Comparison of ENCODE assay signal across 11 mouse cellular contexts in genomic region chr7:141217343-141218013, GRCm38 (mm10). TPM values are rescaled to one million over a fixed set of nuclear protein-coding genes. Genes with fewer than 3 reads are reported as not detected.
DNase-seq lines count a peak whose midpoint lies in the region; ATAC-seq and TF ChIP-seq lines count a peak whose summit lies in the region.
"Had no signal": no experiment of that assay in that cellular context is flagged by ENCODE, and none has a peak within 500 bp of the region (broad histone marks: within the 10 kb centered on the region; RNA-seq: fewer than 3 reads in every experiment).

No protein-coding gene starts in this region.

- H3K36me3 ChIP-seq in heart, embryonic 12.5 days = 0 out of 2 replicates have a peak, but pooled peaks cover 3% of the 10 kb centered on the region
- no peaks in the 10 kb centered on the region; the same call in 1 of the 2 replicates for H3K36me3 ChIP-seq in lung, embryonic 16.5 days (ENCODE audit: control insufficient read depth, insufficient read depth, low read length)
- peaks cover 19% of the 10 kb centered on the region for H3K36me3 ChIP-seq in intestine, embryonic 14.5 days (ENCODE audit: control insufficient read depth, insufficient read depth, low read length)
- peaks cover 21% of the 10 kb centered on the region for H3K36me3 ChIP-seq in small intestine, adult 2 months (ENCODE audit: control insufficient read depth, insufficient read depth, low read length)
- H3K36me3 ChIP-seq: hindbrain, embryonic 15.5 days had no signal

- H3K9ac ChIP-seq in heart, embryonic 12.5 days = 0 out of 2 replicates have a peak overlapping the region, but pooled peaks have one; percentile 9
- H3K9ac ChIP-seq in lung, embryonic 16.5 days (ENCODE audit: low read length) = peak overlapping the region; percentile 77
- no peak overlapping the region for H3K9ac ChIP-seq in intestine, embryonic 14.5 days (ENCODE audit: low read length)
- H3K9ac ChIP-seq: hindbrain, embryonic 15.5 days had no signal

- H3K27me3 ChIP-seq in heart, embryonic 12.5 days (replicated peaks) = 0 out of 2 replicates have a peak, but pooled peaks cover 3% of the 10 kb centered on the region
- H3K27me3 ChIP-seq in lung, embryonic 16.5 days (ENCODE audit: control insufficient read depth, insufficient read depth, low read depth, low read length) = no peaks in the 10 kb centered on the region
- no peaks in the 10 kb centered on the region for H3K27me3 ChIP-seq in intestine, embryonic 14.5 days (replicated peaks; ENCODE audit: control insufficient read depth, insufficient read depth, low read length)
- H3K27me3 ChIP-seq in small intestine, adult 2 months (ENCODE audit: control insufficient read depth, insufficient read depth, low read length) = no peaks in the 10 kb centered on the region
- H3K27me3 ChIP-seq: hindbrain, embryonic 15.5 days; midbrain, embryonic 13.5 days had no signal

- no peak for TF ChIP-seq POLR2A in small intestine, adult 2 months (IDR thresholded peaks at IDR 0.05; ENCODE audit: low read depth, low read length)

- WGBS in heart, embryonic 12.5 days = 88% methylated on average over 17 of the region's 17 CpGs
- 91% methylated on average over 17 of the region's 17 CpGs for WGBS in lung, embryonic 16.5 days
- 87% methylated on average over 17 of the region's 17 CpGs for WGBS in intestine, embryonic 14.5 days
- 84% methylated on average over 17 of the region's 17 CpGs for WGBS in small intestine, adult 2 months

- intact Hi-C loops in heart, postnatal 25 days (cut with DNase I) = no loop called here

- H3K4me3 ChIP-seq in heart, embryonic 12.5 days = no peak overlapping the region
- peak overlapping the region; percentile 70 for H3K4me3 ChIP-seq in lung, embryonic 16.5 days (ENCODE audit: low read length)
- H3K4me3 ChIP-seq in intestine, embryonic 14.5 days (ENCODE audit: low read depth, low read length) = no peak overlapping the region
- H3K4me3 ChIP-seq in small intestine, adult 2 months (ENCODE audit: low read depth, low read length) = peak overlapping the region; percentile 71

- no peak for ATAC-seq in heart, embryonic 12.5 days (ENCODE audit: insufficient number of reproducible peaks, low FRiP score)
- no peak for ATAC-seq in lung, embryonic 16.5 days (ENCODE audit: low read depth)
- ATAC-seq in intestine, embryonic 14.5 days (replicated peaks; ENCODE audit: low FRiP score, low TSS enrichment, low read depth) = no peak
- ATAC-seq: midbrain, embryonic 13.5 days had no signal

- H3K9me3 ChIP-seq in heart, embryonic 12.5 days (replicated peaks) = no peaks in the 10 kb centered on the region
- H3K9me3 ChIP-seq in lung, embryonic 16.5 days (ENCODE audit: control insufficient read depth, low read length) = no peaks in the 10 kb centered on the region
- no peaks in the 10 kb centered on the region for H3K9me3 ChIP-seq in intestine, embryonic 14.5 days (ENCODE audit: control insufficient read depth, low read length)
- H3K9me3 ChIP-seq: hindbrain, embryonic 15.5 days; midbrain, embryonic 13.5 days had no signal

- DNase-seq in heart, postnatal 25 days (ENCODE audit: low spot score) = no peak
- no peak for DNase-seq in lung, postnatal 14 days
- no peak for DNase-seq in intestine, embryonic 14.5 days (ENCODE audit: low spot score)
- no peak for DNase-seq in MN1 (ENCODE audit: low spot score)
- no peak for DNase-seq in spleen, postnatal 36 days (ENCODE audit: low spot score in 2 of 2)
- DNase-seq: embryo, embryonic 11 days had no signal

- no peak overlapping the region for H3K27ac ChIP-seq in heart, embryonic 12.5 days (ENCODE audit: poor library complexity, severe bottlenecking)
- peak overlapping the region; percentile 98 for H3K27ac ChIP-seq in lung, embryonic 16.5 days (ENCODE audit: low read length)
- H3K27ac ChIP-seq in intestine, embryonic 14.5 days (ENCODE audit: low read depth) = no peak overlapping the region
- H3K27ac ChIP-seq in small intestine, adult 2 months (ENCODE audit: insufficient read depth, low read depth, low read length) = peak overlapping the region; percentile 89
- H3K27ac ChIP-seq: hindbrain, embryonic 15.5 days; midbrain, embryonic 13.5 days had no signal

- no peak for TF ChIP-seq CTCF in small intestine, adult 2 months (IDR thresholded peaks at IDR 0.05; ENCODE audit: extremely low read depth, insufficient read length, insufficient replicate concordance, low read depth, low read length)

- H3K4me1 ChIP-seq in heart, embryonic 12.5 days (replicated peaks) = peaks cover 40% of the 10 kb centered on the region
- peaks cover 41% of the 10 kb centered on the region for H3K4me1 ChIP-seq in lung, embryonic 16.5 days (replicated peaks; ENCODE audit: control insufficient read depth, insufficient read depth, low read length)
- peaks cover 35% of the 10 kb centered on the region for H3K4me1 ChIP-seq in intestine, embryonic 14.5 days (replicated peaks; ENCODE audit: control insufficient read depth, insufficient read depth, low read length)
- H3K4me1 ChIP-seq in small intestine, adult 2 months (ENCODE audit: control insufficient read depth, insufficient read depth, insufficient read length, low read length) = peaks cover 38% of the 10 kb centered on the region

- H3K4me2 ChIP-seq in heart, embryonic 12.5 days = no peak overlapping the region
- peak overlapping the region; percentile 95 for H3K4me2 ChIP-seq in lung, embryonic 16.5 days (ENCODE audit: low read depth, low read length)
- peak overlapping the region; percentile 84 for H3K4me2 ChIP-seq in intestine, embryonic 14.5 days (ENCODE audit: low read length)

RNA-seq across cellular contexts. Expression of gene Rassf7, which starts 1.8 kb away (rescaled TPM):
- polyA plus RNA-seq in heart, embryonic 12.5 days (2016; fragmentation: Nextera tagmentation; extraction: Ambion mirVana) = 12.9 and 16.2 TPM in 2 replicates
- under 1 TPM; 0.62 to 0.64 TPM for total RNA-seq in heart, postnatal 25 days (2021)
- polyA plus RNA-seq in lung, embryonic 16.5 days (2015; fragmentation: Nextera tagmentation; extraction: Ambion mirVana) = 69.4 and 86.6 TPM in 2 replicates
- polyA plus RNA-seq in intestine, embryonic 14.5 days (2014; fragmentation: Nextera tagmentation; extraction: Ambion mirVana) = 60.3 and 61.4 TPM in 2 replicates
- polyA plus RNA-seq in small intestine, adult 2 months (2012; rRNA removed) = 115 and 258 TPM in 2 replicates

RNA-seq across cellular contexts. Expression of gene Lmntd2, which starts 3.6 kb away (rescaled TPM):
- 1.3 and 1.4 TPM in 2 replicates for polyA plus RNA-seq in heart, embryonic 12.5 days (2016; fragmentation: Nextera tagmentation; extraction: Ambion mirVana)
- not detected for total RNA-seq in heart, postnatal 25 days (2021)
- polyA plus RNA-seq in lung, embryonic 16.5 days (2015; fragmentation: Nextera tagmentation; extraction: Ambion mirVana) = 1.3 and 1.4 TPM in 2 replicates
- 2.7 and 2.8 TPM in 2 replicates for polyA plus RNA-seq in intestine, embryonic 14.5 days (2014; fragmentation: Nextera tagmentation; extraction: Ambion mirVana)
- 4.9 and 8.1 TPM in 2 replicates for polyA plus RNA-seq in small intestine, adult 2 months (2012; rRNA removed)

RNA-seq across cellular contexts. Expression of gene Phrf1, which starts 11.1 kb away (rescaled TPM):
- polyA plus RNA-seq in heart, embryonic 12.5 days (2016; fragmentation: Nextera tagmentation; extraction: Ambion mirVana) = 56.4 and 59.3 TPM in 2 replicates
- 10 to 100 TPM; 29.8 to 31.6 TPM for total RNA-seq in heart, postnatal 25 days (2021)
- polyA plus RNA-seq in lung, embryonic 16.5 days (2015; fragmentation: Nextera tagmentation; extraction: Ambion mirVana) = 72.3 and 77.2 TPM in 2 replicates
- polyA plus RNA-seq in intestine, embryonic 14.5 days (2014; fragmentation: Nextera tagmentation; extraction: Ambion mirVana) = 73.3 and 80.7 TPM in 2 replicates
- 21.3 and 34.2 TPM in 2 replicates for polyA plus RNA-seq in small intestine, adult 2 months (2012; rRNA removed)

RNA-seq across cellular contexts. Expression of gene Lrrc56, which starts 23.5 kb away (rescaled TPM):
- 2.5 and 3.5 TPM in 2 replicates for polyA plus RNA-seq in heart, embryonic 12.5 days (2016; fragmentation: Nextera tagmentation; extraction: Ambion mirVana)
- total RNA-seq in heart, postnatal 25 days (2021) = 1 to 10 TPM; 3.2 to 4.7 TPM
- 8.6 and 8.9 TPM in 2 replicates for polyA plus RNA-seq in lung, embryonic 16.5 days (2015; fragmentation: Nextera tagmentation; extraction: Ambion mirVana)
- 3.9 and 4.9 TPM in 2 replicates for polyA plus RNA-seq in intestine, embryonic 14.5 days (2014; fragmentation: Nextera tagmentation; extraction: Ambion mirVana)
- polyA plus RNA-seq in small intestine, adult 2 months (2012; rRNA removed) = 4.0 and 7.4 TPM in 2 replicates

RNA-seq across cellular contexts. Expression of gene Hras, which starts 23.7 kb away (rescaled TPM):
- 74.1 and 78.2 TPM in 2 replicates for polyA plus RNA-seq in heart, embryonic 12.5 days (2016; fragmentation: Nextera tagmentation; extraction: Ambion mirVana)
- 100 to 1,000 TPM; 106 to 112 TPM for total RNA-seq in heart, postnatal 25 days (2021)
- 48.5 and 48.8 TPM in 2 replicates for polyA plus RNA-seq in lung, embryonic 16.5 days (2015; fragmentation: Nextera tagmentation; extraction: Ambion mirVana)
- 72.6 and 96.6 TPM in 2 replicates for polyA plus RNA-seq in intestine, embryonic 14.5 days (2014; fragmentation: Nextera tagmentation; extraction: Ambion mirVana)
- 49.1 and 67.1 TPM in 2 replicates for polyA plus RNA-seq in small intestine, adult 2 months (2012; rRNA removed)

Comparison
In these comparisons a context has a peak if more than half of its experiments do, and no peak if none do; other contexts are left out.
1. H3K27ac ChIP-seq: peak in lung, embryonic 16.5 days (single experiment) and small intestine, adult 2 months (single experiment); none in heart, embryonic 12.5 days (single experiment) and intestine, embryonic 14.5 days (single experiment).
2. H3K4me3 ChIP-seq: peak in lung, embryonic 16.5 days (single experiment) and small intestine, adult 2 months (single experiment); none in heart, embryonic 12.5 days (single experiment) and intestine, embryonic 14.5 days (single experiment).